Mouse (Mus musculus) small intestine, adult 2 months (tissue): Measurements from ENCODE around the gene B3gnt3. TPM values are rescaled to one million over a fixed set of nuclear protein-coding genes. Genes with fewer than 3 reads are reported as not detected.

Source experiments
- H3K27ac ChIP-seq: fragments of 200-500 bp; 2 replicates; pipeline ENCODE4 v1.5.1; 2012; ENCODE audit warnings: low read depth, low read length, control low read depth, inconsistent platforms; ENCODE audit not compliant: insufficient read depth
- H3K27me3 ChIP-seq: fragments of 200-500 bp; 2 replicates; pipeline ENCODE4 v1.6.1; 2012; ENCODE audit warnings: mild to moderate bottlenecking, moderate library complexity, low read length, inconsistent platforms; ENCODE audit not compliant: control insufficient read depth, insufficient read depth
- H3K36me3 ChIP-seq: fragments of 200-500 bp; 2 replicates; pipeline ENCODE4 v1.6.1; 2012; ENCODE audit warnings: mild to moderate bottlenecking, low read length, control low read depth, inconsistent platforms; ENCODE audit not compliant: control insufficient read depth, insufficient read depth
- H3K4me1 ChIP-seq: fragments of 200-500 bp; 2 replicates; pipeline ENCODE4 v1.6.1; 2012; ENCODE audit warnings: low read length, inconsistent platforms, mixed read lengths; ENCODE audit not compliant: control insufficient read depth, insufficient read depth, insufficient read length
- H3K4me3 ChIP-seq: fragments of 200-500 bp; 2 replicates; pipeline ENCODE4 v1.5.1; 2012; ENCODE audit warnings: low read depth, mild to moderate bottlenecking, control low read depth, inconsistent platforms, low read length, moderate library complexity
- CTCF ChIP-seq: fragments of 200-500 bp; IDR thresholded peaks from 2 replicates; pipeline ENCODE4 v1.5.1; 2012; ENCODE audit warnings: low read depth, mild to moderate bottlenecking, control low read depth, inconsistent platforms, low read length, moderate library complexity, mixed read lengths; ENCODE audit not compliant: insufficient replicate concordance, insufficient read length; ENCODE audit errors: extremely low read depth
- POLR2A ChIP-seq: fragments of 200-500 bp; IDR thresholded peaks from 2 replicates; pipeline ENCODE4 v1.6.1; 2012; ENCODE audit warnings: low read depth, mild to moderate bottlenecking, control low read depth, inconsistent platforms, low read length, moderate library complexity
- WGBS: fragments of 180-500 bp; shearing (Covaris S2); methylation state at CpG from one replicate; pipeline ENCODE4 v1.1.7; 2018; 5-methylcytosine and 5-hydroxymethylcytosine counted together
- polyA plus RNA-seq: library from polyadenylated mRNA; depleted of rRNA; stranded (reverse); fragments of >200 nt; gene quantifications from 2 replicates; pipeline ENCODE4 v1.2.3, GENCODE M21; 2012

Gene B3gnt3
- polyA plus RNA-seq, 1 experiment = 180 TPM

GRCm38 (mm10) chr8:71719218-71719617 lies 17.6 kb upstream of the B3gnt3 start:
- no peak for TF ChIP-seq POLR2A
- TF ChIP-seq CTCF = no peak
- H3K27ac ChIP-seq = no peak overlapping the region
- no peaks in the 10 kb centered on the region for H3K27me3 ChIP-seq
- no peak overlapping the region for H3K4me3 ChIP-seq
- H3K36me3 ChIP-seq = no peaks in the 10 kb centered on the region
- peaks cover 11% of the 10 kb centered on the region; the same call in 1 of the 2 replicates for H3K4me1 ChIP-seq
- WGBS = 31% methylated on average over 4 of the region's 4 CpGs

GRCm38 (mm10) chr8:71718252-71718651 lies 16.7 kb upstream of the B3gnt3 start:
- no peaks in the 10 kb centered on the region for H3K36me3 ChIP-seq
- H3K27ac ChIP-seq = no peak overlapping the region
- H3K4me3 ChIP-seq = no peak overlapping the region
- TF ChIP-seq POLR2A (no peak), CTCF (no peak)
- H3K27me3 ChIP-seq = no peaks in the 10 kb centered on the region
- H3K4me1 ChIP-seq = peaks cover 8% of the 10 kb centered on the region; the same call in 1 of the 2 replicates
- WGBS = 61% methylated on average over 3 of the region's 3 CpGs

GRCm38 (mm10) chr8:71717096-71717495 lies 15.5 kb upstream of the B3gnt3 start:
- Histone ChIP-seq H3K4me1 (peaks cover 8% of the 10 kb centered on the region; the same call in 1 of the 2 replicates), H3K36me3 (no peaks in the 10 kb centered on the region), H3K27ac (no peak overlapping the region), H3K27me3 (no peaks in the 10 kb centered on the region), H3K4me3 (no peak overlapping the region)
- TF ChIP-seq CTCF (no peak), POLR2A (no peak)
- WGBS = 43% methylated on average over 12 of the region's 12 CpGs

- Histone ChIP-seq H3K4me3 (no peak overlapping the region), H3K27me3 (no peaks in the 10 kb centered on the region), H3K4me1 (peaks cover 8% of the 10 kb centered on the region; the same call in 1 of the 2 replicates), H3K36me3 (no peaks in the 10 kb centered on the region), H3K27ac (no peak overlapping the region)
- TF ChIP-seq CTCF (no peak), POLR2A (no peak)
- 81% methylated on average over 13 of the region's 13 CpGs for WGBS
These were observed 15.0 kb upstream of the B3gnt3 start for GRCm38 (mm10) chr8:71716561-71717053.

DNA sequence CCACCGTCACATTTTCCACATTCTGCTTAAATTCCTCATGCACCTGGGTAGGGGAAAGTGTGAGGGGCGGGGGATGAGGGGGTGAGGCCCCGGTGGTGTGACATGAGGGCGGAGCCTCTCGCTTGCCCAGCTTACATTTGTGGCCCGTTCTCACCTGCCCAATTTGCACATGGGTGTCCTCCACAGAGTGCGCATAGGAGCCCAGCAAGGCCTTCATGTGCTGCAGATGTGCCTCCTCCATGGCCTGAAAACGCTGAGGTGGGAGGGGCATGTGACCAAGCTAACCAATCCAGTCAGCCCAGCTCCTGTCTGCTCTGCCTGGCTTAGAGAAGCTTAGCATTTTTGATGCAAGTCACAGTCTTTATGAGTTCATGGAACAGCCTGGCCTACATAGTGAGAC lies 13.9 kb upstream of the B3gnt3 start:
- Histone ChIP-seq H3K4me1 (peaks cover 8% of the 10 kb centered on the region; the same call in 1 of the 2 replicates), H3K27me3 (no peaks in the 10 kb centered on the region), H3K36me3 (no peaks in the 10 kb centered on the region), H3K4me3 (no peak overlapping the region), H3K27ac (no peak overlapping the region)
- 64% methylated on average over 8 of the region's 8 CpGs for WGBS
- TF ChIP-seq CTCF = no peak
- no peak for TF ChIP-seq POLR2A

GRCm38 (mm10) chr8:71711574-71711973 lies 10.0 kb upstream of the B3gnt3 start:
- Histone ChIP-seq H3K4me1 (peaks cover 3% of the 10 kb centered on the region; the same call in 1 of the 2 replicates), H3K36me3 (no peaks in the 10 kb centered on the region), H3K27me3 (no peaks in the 10 kb centered on the region), H3K27ac (no peak overlapping the region), H3K4me3 (no peak overlapping the region)
- no peak for TF ChIP-seq CTCF
- TF ChIP-seq POLR2A = no peak
- 84% methylated on average over 2 of the region's 2 CpGs for WGBS

- Histone ChIP-seq H3K27ac (no peak overlapping the region), H3K4me1 (peaks cover 3% of the 10 kb centered on the region; the same call in 1 of the 2 replicates), H3K36me3 (no peaks in the 10 kb centered on the region), H3K4me3 (peak overlapping the region; percentile 34), H3K27me3 (no peaks in the 10 kb centered on the region)
- TF ChIP-seq CTCF = peak; percentile 75; the same call in 1 of the 2 replicates
- TF ChIP-seq POLR2A = no peak
- WGBS = 26% methylated on average over 25 of the region's 25 CpGs
These were observed 8.3 kb upstream of the B3gnt3 start for GRCm38 (mm10) chr8:71709800-71710446.
